Mouse (Mus musculus) retina, postnatal 7 days (tissue): ENCODE data around the gene Gys1.
"Not testable (repeated sequence)": the region's sequence is repeated elsewhere in the genome, so short reads cannot be mapped to it uniquely, and the experiment has no call there.

Experiments used
- DNase-seq: peaks from one replicate; pipeline ENCODE4 v3.0.0-alpha.2; 2012; ENCODE audit warnings: low read depth, low spot score

Gene Gys1

DNA sequence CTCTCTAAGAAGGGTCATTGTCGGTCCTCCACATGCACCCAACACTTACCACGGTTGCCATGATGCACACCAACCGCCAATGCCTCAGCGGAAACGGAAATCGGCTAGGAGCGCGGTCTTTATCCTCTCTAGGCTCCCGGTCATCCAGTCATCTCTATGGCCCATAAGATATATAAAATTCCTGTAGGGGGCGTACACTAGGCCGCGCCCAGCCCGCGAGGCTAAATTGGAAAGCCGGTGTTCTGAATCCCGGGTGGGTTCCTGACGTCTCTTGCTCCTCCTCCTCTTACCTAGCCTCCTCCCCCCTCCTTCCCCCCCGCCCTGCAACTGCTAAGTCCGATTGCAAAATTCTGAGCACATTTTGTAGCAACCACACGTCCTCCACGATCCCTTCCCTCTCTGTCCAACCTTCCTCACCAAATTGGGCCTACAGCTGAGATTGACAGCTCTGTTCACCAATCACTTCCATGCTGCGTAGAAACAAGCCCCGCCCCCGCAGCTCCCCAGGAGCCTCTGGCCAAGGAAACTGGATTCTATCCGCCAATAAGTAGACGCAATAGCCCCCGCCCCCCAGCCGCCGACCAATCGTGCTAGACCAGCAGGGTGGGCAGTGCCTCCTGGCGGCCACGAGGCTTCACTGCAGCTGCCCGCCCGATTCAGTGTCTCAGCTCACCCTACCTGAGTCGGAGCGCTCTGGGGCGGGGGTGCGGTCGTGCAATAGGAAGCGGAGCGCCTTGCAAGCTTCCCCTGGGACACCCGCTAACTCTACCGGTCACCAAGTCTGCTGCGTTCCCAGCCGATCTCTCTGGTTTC lies at the start of gene Gys1:
Gene Gys1 (plus strand): TSS at position 642 of the 813 bp plus-strand sequence.
- DNase-seq, result peak; percentile 99

GRCm38 (mm10) chr7:45386077-45386476 lies 48.6 kb upstream of the Gys1 start:
- no peak for DNase-seq

- DNase-seq, result no peak
Measured at GRCm38 (mm10) chr7:45395129-45395541, 39.5 kb upstream of the Gys1 start.

GRCm38 (mm10) chr7:45395578-45396336 lies 38.9 kb upstream of the Gys1 start, which contains the start of gene Snrnp70:
TSS of gene Snrnp70 (minus strand) at chr7:45395742.
- DNase-seq, result peak; percentile 100

- DNase-seq, result not testable (repeated sequence)
Measured at GRCm38 (mm10) chr7:45396337-45396775, 38.3 kb upstream of the Gys1 start.

DNA sequence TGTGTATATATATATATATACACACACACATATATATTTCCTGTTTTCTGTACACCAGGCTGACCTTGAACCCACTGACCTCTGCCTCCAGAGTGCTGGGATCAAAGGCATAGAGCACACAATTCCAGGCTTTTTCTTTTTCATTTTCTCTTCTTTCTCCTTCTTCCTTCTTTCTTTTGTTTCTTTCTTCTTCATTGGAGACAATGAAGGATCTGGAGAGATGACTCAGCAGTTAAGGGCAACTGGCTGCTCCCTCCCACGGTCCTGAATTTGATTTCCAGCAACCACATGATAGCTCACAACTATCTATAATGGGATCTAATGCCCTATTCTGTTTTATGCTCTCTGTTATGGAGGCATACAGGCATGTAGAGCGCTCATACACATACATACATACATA lies 37.9 kb upstream of the Gys1 start:
- no peak for DNase-seq

DNA sequence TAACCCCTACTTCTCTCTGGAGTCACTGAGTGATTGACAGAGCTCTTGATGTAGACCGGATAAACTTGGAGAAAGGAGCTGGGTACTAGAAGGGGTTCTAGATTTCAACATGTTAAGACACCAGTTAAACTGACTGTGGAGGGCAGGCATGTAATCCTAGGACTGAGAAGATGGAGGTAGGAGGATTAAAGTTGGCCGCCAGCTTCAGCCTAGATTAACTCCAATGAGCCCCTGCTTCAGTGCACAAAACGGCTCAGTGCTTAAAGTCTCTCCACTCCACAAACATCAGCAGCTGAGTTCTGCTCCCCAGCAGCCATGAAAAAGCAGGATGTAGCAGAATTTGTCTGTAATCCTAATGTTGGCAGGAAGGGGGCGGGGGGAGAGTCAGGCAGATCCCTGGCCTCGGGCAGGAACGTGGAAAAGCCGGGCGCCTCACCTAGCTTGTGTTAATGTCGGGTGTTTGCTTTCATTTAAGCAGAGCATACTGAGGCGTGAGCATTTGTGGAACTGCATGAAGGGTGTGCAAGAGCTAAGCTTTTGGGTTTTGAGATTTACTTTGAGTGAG lies 33.0 kb upstream of the Gys1 start:
- peak; percentile 44 for DNase-seq

DNA sequence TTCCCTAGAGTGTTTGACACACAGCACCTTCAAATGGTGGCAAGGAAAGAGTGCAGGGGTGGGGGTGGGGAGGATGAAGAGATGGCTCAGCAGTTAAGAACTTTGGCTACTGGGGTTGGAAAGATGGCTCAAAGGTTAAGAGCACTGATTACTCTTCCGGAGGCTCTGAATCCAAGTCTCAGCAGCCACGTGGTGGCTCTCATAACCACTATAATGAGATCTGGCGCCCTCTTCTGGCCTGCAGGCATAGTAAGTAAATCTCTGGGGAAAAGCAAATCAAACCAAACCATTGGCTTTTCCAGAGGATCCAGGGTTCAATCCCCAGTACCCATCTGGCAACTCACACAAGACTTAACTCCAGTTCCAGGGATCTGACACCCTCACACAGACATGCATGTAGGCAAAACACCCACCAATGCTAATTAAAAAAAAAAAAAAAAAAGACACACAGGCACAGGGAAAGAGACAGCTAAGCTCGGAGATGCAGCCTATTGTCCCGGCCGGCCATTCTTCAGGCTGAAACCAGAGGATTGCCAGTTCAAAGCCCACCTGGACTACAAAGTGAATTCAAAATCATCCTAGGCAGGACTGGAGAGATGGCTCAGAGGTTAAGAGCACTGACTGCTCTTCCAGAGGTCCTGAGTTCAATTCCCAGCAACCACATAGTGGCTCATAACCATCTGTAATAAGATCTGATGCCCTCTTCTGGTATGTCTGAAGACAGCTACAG lies 30.9 kb upstream of the Gys1 start:
- no peak for DNase-seq

DNA sequence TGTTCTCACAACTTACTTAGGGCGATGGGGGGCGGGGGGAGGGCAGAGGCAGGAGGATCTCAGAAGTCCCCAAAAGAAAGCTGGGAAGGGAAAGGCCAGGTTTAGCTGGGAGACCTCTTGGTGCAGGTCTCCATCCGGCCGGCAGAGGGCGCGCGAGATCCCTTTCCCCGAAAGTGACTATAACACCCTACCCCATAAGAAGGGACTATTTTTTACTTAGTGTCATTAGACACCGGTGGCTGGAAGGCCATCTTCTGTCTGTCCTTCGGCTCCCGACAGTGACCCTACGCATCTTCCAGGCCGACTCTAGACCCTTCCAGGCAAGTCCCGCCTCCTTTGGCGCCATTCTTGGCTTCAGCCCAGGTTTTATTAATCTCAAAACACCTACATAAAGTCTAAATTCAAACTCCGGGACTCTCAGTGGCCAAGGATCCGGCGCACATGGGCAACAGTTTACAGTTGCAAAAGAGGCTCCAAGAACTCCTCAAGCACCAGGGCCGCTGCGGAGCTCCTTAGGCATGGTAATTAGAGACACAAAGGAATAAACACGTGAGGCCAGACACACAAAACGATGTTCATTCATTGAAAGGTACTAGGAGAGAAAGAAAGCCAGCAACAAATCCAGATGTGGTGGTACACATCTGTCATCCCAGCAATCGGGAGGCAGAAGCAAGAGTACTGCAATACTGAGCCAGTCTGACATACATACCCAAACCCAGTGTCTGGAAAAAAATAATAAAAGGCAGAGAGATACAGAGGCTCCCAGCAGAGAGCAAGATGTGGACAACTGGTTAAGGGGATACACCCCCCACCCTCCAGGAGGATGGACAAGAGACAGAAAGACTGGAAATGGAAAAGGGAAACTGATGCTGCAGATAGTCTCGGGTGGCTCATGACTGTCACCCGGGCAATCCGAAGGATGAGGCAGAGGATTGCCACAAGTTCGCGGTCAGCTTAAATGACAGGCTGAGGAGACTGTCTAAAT lies 29.3 kb upstream of the Gys1 start, which contains the start of gene Kcna7:
Gene Kcna7 (plus strand): TSS at position 563 of the 985 bp plus-strand sequence.
- no peak for DNase-seq

GRCm38 (mm10) chr7:45406157-45407156 lies 28.2 kb upstream of the Gys1 start:
- DNase-seq, result no peak

GRCm38 (mm10) chr7:45407836-45408235 lies 26.8 kb upstream of the Gys1 start:
- no peak for DNase-seq

DNA sequence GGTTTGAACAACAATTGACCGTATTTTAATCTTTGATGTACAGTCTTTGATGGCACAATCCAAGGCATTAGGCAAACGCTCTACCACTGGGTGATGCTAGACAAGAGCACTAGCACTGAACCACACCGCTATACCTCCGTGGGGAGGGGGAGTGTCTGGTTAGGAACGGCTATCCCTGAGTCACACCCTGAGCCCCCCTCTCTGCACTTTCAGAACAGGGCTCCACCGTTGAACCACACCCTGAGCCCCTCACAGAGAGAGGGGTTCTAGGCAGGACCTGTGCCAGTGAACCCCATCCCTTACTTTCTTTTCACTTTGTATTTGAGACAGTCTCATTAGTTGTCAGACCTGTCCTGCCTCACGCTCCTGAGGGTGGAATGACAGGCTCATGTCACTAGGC lies 26.3 kb upstream of the Gys1 start:
- DNase-seq, result no peak

GRCm38 (mm10) chr7:45408949-45409348 lies 25.7 kb upstream of the Gys1 start:
- no peak for DNase-seq

GRCm38 (mm10) chr7:45409497-45410163 lies 25.0 kb upstream of the Gys1 start:
- DNase-seq, result no peak

- DNase-seq, result no peak
Measured at GRCm38 (mm10) chr7:45412421-45412820, 22.2 kb upstream of the Gys1 start.

DNA sequence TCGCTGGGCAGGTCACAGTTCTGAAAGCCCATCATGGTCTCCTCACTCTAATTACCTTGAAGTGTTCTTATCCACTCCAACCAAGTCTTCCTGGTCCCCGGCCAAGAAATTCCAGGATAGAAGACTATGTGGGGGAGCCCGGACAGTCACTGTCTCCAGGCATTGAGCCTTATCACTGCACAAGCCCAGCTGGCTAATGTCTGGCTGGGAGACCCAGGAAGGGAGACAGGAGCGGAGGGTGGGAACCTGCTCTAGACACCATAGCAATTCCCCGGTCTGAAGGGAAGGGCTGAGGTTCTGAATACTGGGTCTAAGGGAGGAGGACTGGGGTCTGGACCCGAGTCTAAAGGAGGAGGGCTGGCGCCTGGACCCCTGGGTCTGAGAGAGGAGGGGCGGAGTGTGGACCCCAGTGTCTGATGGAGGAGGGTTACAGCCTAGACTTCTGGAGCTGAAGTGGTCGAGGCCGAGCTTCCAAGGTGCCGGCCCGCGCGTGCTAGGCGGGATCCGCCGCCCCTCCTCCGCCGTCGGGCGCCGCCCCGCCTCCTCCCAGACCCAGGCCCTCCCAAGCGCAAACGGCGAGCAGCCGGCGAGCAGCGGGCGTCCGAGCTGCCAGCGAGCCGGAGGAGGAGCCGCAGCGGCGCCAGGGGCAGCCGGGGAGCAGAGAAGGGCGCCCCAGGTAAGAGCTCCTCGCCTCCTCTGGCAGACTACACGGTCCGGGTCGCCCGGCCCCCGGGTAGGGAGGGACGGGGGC lies 21.4 kb upstream of the Gys1 start, which contains the start of gene Ntf5:
Gene Ntf5 (plus strand): TSS at position 583 of the 751 bp plus-strand sequence.
- no peak for DNase-seq

- no peak for DNase-seq
Measured at GRCm38 (mm10) chr7:45413864-45414739, 20.5 kb upstream of the Gys1 start.
